Mouse (Mus musculus) Patski (cell line): Measurements from ENCODE around the gene Tmsb4x. TPM values are rescaled to one million over a fixed set of nuclear protein-coding genes. Genes with fewer than 3 reads are reported as not detected.

Source experiments
- ATAC-seq: fragments of 100-300 bp; one replicate; pipeline ENCODE4 v1.8.0; 2021
- CTCF ChIA-PET: fragments of 350-600 bp; sonication (Branson Sonifier 250); formaldehyde crosslinking; loops from one replicate; lab custom pipeline; 2022; ENCODE audit warnings: inconsistent platforms; lab: Charles Lee
- POLR2A ChIA-PET: fragments of 350-600 bp; sonication (Branson Sonifier 250); formaldehyde crosslinking; loops from one replicate; lab custom pipeline; 2022; ENCODE audit warnings: antibody characterized with exemption, inconsistent platforms; lab: Charles Lee
- DNase-seq: peaks from one replicate; pipeline ENCODE4 v3.0.0-alpha.2; 2011; ENCODE audit warnings: low read depth, low spot score
- H3K27me3 ChIP-seq: fragments of 371-371 bp; one replicate; pipeline ENCODE4 v1.5.1; 2021
- CTCF ChIP-seq: fragments of 100-300 bp; IDR thresholded peaks from one replicate; pipeline ENCODE4 v1.5.1; 2021
- in situ Hi-C: fragments of 300-500 bp; cut with MboI; formaldehyde crosslinking; loops from 3 replicates; pipeline ENCODE4 v1.11.1; 2018; ENCODE audit warnings: low pct_unique_long_range_greater_than_20kb, mixed read lengths
- polyA plus RNA-seq: library from polyadenylated mRNA; unstranded; gene quantifications from one replicate; pipeline ENCODE4 v1.2.3, GENCODE M21; 2021

Tmsb4x gene
- polyA plus RNA-seq, 1 experiment from 2014 or later, result 1,635 TPM

DNA sequence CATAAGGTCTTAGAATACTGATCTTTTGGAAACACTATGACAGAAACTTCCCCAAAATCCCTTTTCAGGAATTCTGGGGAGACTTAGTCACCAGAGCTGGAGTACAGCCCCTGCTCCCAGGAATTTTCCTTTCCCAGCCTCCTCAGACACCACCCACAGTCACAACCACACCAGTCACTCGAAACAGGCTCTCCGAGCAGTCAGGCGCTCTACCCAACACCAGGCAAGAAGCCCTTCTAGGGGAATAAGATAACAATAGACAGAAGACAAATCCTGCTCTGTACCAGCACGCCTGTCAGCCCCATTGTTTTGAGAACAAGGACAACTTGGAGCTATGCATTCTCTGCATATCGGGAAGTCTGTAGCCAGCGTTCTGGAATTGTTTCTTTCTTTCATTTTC, 25.6 kb downstream of the Tmsb4x start:
- ChIA-PET POLR2A (no interaction called here), CTCF (interaction anchor here (1.3 kb wide), 1 partner anchor 16 kb away, joined by 3 read pairs; no protein-coding TSS in a partner anchor)
- in situ Hi-C loops, result no loop called here
- DNase-seq, result no peak
- no peak for ATAC-seq
- H3K27me3 ChIP-seq, result peaks cover 36% of the 10 kb centered on the region
- no peak for TF ChIP-seq CTCF

DNA sequence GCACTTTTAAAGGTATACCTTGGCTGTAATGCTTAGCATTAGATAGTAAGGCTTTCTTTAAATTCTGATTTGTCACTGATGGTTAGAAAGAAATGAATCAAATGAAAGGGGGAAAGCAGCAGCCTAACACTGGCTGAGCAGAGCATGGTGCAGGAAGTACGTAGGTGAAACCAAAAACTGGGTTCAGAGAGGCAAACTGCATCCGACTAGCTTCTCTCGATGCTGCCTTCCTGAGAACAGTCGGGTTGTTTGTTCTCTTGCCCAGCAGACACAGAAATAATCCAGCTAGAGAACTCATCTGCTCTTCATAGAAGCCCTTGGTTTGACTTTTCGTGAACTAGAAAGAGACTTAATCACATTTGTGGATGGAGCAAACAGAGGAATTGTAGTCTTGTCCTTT, 26.7 kb downstream of the Tmsb4x start:
- in situ Hi-C loops, result no loop called here
- H3K27me3 ChIP-seq, result peaks cover 34% of the 10 kb centered on the region

DNA sequence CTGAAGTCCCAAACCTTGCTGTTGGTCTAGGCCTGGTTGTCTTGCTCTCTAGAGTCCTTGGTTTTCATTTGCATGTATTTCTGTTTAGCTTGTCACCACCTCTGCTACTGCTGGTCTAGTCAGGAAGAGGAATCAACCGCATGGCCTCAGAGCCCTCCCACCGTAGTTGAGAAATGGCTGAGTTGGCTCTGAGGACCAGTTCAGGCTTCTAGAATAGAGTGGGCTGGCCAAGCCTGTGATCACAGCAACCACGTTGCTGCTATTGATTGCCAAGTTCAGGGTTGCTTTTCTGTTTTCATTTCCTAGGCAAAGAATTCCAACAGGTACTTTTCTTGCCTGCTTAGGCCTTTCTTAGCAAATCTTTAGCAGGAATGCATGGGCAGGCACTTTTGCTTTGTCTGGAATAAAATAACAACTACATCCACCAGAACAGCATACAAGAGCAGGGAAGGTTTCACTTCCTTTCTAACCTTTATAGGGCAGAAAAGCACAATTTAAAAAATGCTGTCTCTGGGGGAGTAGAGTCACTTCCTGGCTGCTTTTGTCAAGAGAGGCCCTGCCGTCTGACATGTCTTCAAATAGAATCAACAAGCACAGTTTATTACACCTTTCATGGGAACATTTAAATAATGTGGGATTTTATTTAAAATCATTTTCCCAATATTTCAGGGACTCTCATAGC, 29.0 kb downstream of the Tmsb4x start:
- peaks cover 28% of the 10 kb centered on the region for H3K27me3 ChIP-seq
- ChIA-PET POLR2A (no interaction called here), CTCF (no interaction called here)
- no peak for ATAC-seq
- in situ Hi-C loops, result no loop called here
- no peak for DNase-seq
- no peak for TF ChIP-seq CTCF

More for the DNA sequence above, 26.7 kb downstream of the Tmsb4x start:
- no peak for TF ChIP-seq CTCF
- ChIA-PET POLR2A (interaction anchor here (1.2 kb wide), 1 partner anchor 20 kb away, joined by 4 read pairs; no protein-coding TSS in a partner anchor), CTCF (interaction anchor here (1.1 kb wide), 1 partner anchor 13 kb away, joined by 3 read pairs; no protein-coding TSS in a partner anchor)
- DNase-seq (no peak), ATAC-seq (no peak)

DNA sequence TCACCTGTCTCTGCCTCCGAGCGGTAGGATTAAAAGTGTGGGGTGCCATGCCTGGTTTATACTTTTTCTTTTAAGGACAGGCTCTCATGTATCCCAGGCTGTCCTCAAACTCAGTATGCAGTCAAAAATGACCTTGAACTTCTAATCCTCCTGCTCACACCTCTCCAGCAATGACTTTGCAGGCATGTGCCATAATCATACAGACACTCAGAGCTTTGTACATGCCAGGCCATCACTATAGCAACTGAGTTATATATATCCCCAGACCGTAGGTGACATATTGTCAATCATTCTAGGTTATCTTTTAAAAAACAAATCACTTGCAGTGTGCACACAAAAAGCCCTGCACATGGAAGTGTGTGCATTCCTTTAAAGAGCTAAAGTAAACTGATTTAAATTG, 29.6 kb downstream of the Tmsb4x start:
- no peak for ATAC-seq
- POLR2A ChIA-PET, result no interaction called here
- TF ChIP-seq CTCF, result no peak
- DNase-seq, result no peak
- in situ Hi-C loops, result no loop called here
- peaks cover 23% of the 10 kb centered on the region for H3K27me3 ChIP-seq
- CTCF ChIA-PET, result no interaction called here

DNA sequence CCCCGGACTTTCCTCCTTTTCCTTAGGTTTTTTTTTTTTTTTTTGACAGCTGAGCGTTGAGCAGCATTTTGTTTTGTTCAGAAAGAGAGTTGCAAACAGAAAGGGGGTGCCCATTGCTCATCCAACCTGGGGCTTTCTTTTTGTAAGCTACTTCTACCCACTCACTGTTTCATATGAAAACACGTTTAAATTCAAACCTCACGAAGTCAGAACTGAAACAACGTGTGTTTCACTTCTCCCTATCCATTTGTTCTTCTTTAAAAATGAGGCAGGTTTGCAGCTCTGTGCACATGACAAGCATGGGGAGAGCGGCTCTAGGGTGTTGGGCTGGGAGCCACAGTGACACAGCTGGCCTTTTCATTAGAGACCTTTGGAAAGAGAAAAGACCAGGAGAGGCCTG, 33.8 kb downstream of the Tmsb4x start:
- ATAC-seq (no peak), DNase-seq (no peak)
- ChIA-PET POLR2A (no interaction called here), CTCF (no interaction called here)
- TF ChIP-seq CTCF, result no peak
- in situ Hi-C loops, result no loop called here
- H3K27me3 ChIP-seq, result peaks cover 6% of the 10 kb centered on the region

DNA sequence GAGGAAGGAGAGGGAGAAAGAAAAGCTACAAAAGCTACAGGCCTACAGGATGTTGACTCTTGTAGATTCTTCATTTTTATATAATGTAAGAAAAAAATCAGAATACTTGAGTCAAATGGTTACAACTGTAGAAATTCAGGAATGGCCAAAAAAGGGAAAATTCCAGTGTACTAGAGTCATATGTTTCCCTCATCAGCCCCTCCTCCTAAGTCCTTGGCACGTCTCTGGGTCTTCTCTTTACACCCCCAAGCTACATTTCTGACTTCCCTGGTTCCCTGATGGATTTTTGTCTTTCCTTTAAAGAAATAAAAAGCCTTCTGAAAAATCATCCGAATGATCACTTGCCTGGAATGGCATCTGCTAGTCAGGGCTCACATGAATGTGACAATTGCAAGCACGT, 34.8 kb downstream of the Tmsb4x start:
- no peak for TF ChIP-seq CTCF
- in situ Hi-C loops, result no loop called here
- ChIA-PET POLR2A (no interaction called here), CTCF (no interaction called here)
- no peak for ATAC-seq
- H3K27me3 ChIP-seq, result peaks cover 9% of the 10 kb centered on the region
- DNase-seq, result no peak

DNA sequence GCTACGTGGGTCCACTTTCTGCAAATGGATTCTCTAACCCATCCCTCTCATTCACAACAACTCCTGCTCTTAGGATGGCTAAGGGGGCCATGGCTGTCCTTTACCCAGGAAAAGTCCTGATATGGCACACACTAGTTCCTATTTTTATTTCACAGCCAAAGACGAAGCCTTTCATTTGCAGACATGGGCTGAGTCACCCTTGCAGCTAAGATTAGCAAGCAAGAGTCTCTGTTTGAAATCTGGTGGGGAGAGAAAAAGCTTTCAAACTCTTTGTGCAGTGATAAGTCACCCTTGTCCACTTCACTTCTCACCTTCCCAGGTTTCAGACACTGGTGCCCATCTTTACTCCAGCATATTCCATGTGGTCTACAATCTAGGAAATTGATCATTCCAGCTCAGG, 36.9 kb downstream of the Tmsb4x start:
- ATAC-seq (no peak), DNase-seq (no peak)
- in situ Hi-C loops, result no loop called here
- POLR2A ChIA-PET, result no interaction called here
- no peak for TF ChIP-seq CTCF
- peaks cover 9% of the 10 kb centered on the region for H3K27me3 ChIP-seq
- CTCF ChIA-PET, result no interaction called here

DNA sequence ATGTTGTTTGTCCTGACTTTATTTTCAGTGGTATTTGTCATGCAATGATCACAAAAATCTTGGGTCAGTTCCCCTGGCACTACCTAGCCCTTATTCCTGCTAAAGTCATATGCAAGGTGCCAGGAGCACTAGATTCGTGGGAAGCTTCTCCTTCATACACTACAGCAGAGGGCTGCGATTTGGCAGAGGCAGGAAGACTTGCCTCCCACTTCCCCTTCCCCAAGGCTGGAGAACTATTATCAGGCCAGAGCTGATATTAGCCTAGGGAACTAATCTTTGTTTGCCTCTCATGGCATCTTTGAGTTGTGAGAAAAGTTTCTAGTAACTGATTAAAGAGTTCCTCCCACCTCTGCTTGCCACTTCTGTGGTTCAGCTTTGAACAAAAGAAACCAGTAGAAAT, 37.8 kb downstream of the Tmsb4x start:
- DNase-seq, result no peak
- H3K27me3 ChIP-seq, result peaks cover 9% of the 10 kb centered on the region
- no peak for TF ChIP-seq CTCF
- no peak for ATAC-seq
- POLR2A ChIA-PET, result no interaction called here
- CTCF ChIA-PET, result interaction anchor here (1.4 kb wide), 1 partner anchor 11 kb away, joined by 3 read pairs; no protein-coding TSS in a partner anchor
- in situ Hi-C loops, result no loop called here

DNA sequence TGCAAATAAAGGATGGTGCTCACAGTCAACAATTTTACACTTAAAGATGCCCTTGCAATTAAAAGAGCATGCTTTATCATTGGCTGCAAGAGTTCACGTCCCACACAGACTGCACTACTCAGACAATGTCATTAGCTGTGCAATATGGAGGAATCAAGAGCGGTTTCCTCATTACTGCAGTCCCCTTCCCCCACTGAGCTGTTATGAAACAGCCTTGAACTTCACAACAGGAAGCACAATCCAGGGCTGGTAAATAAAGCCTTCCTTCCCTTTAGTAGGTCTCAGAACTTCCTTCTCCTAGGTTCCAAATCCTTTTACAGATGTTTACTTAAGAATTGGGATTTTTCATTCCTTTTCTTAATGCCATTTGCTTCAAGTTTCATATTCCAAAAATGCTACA, 41.8 kb downstream of the Tmsb4x start:
- peaks cover 21% of the 10 kb centered on the region for H3K27me3 ChIP-seq
- DNase-seq (no peak), ATAC-seq (no peak)
- CTCF ChIA-PET, result no interaction called here
- TF ChIP-seq CTCF, result no peak
- in situ Hi-C loops, result no loop called here
- POLR2A ChIA-PET, result no interaction called here

DNA sequence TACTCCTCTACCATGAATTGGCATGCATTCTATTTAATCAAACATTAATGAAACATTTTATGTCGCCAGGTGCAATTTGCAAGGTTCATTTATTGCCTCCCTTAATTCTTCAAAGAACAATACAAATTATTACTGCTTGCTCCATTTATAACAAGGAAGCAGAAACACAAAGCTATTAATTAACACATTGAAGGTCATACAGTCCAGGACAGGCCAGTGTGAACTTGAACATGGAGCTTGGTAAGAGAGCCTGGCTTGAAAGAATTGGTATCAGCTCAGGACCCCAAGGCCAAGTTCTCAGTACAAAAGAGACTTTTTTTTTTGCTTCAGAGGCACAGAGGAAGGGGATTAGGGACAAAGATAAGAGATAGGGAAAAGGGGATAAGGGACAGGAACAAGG, 43.1 kb downstream of the Tmsb4x start:
- POLR2A ChIA-PET, result interaction anchor here (1.0 kb wide), 1 partner anchor 43 kb away, joined by 3 read pairs; the partner anchor contains the start of gene Tmsb4x
- no peak for DNase-seq
- ATAC-seq, result no peak
- no peak for TF ChIP-seq CTCF
- in situ Hi-C loops, result no loop called here
- CTCF ChIA-PET, result interaction anchor here (0.8 to 1.2 kb wide), 3 partner anchors 9 to 29 kb away, joined by 3 to 4 read pairs (median 3); no protein-coding TSS in a partner anchor
- peaks cover 26% of the 10 kb centered on the region for H3K27me3 ChIP-seq

DNA sequence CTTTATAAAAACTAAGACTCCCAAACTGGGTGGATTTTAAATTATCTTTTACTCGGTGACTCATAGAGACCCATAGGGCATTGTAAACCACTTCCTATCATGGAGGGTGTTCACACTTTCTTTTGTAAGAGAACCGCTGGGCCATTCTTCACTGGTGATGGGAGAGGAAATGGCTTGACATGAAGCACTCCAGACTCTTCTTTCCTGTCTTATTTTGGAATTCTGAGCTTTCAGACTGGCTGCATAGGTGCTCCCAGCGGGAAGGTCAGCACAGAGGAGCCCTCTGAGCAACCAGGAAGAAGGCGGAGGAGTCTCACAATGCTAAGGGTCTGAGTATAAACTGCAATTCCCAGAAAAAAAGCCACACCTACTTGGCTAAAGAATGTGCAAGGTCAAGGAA, 51.4 kb downstream of the Tmsb4x start:
- CTCF ChIA-PET, result no interaction called here
- in situ Hi-C loops, result no loop called here
- peaks cover 12% of the 10 kb centered on the region for H3K27me3 ChIP-seq
- ATAC-seq (no peak), DNase-seq (no peak)
- TF ChIP-seq CTCF, result no peak
- POLR2A ChIA-PET, result no interaction called here

Other genes starting within 250 kb of the Tmsb4x start
- gene Tlr8, start 55.0 kb upstream of the Tmsb4x start, polyA plus RNA-seq, result not detected
- gene Tlr7, start 121.2 kb upstream of the Tmsb4x start, polyA plus RNA-seq, result not detected
- gene Prps2, start 173.4 kb upstream of the Tmsb4x start, polyA plus RNA-seq, result 52.3 TPM